Mouse (Mus musculus) liver, embryonic 14.5 days (tissue): ENCODE data around the gene Rybp. TPM values are rescaled to one million over a fixed set of nuclear protein-coding genes. Genes with fewer than 3 reads are reported as not detected.

Experiments used
- ATAC-seq: fragments of 200-750 bp; cut with Nextera tagmentation; 2 replicates; pipeline ENCODE4 v1.8.0; 2017; ENCODE audit warnings: moderate number of reproducible peaks, mild to moderate bottlenecking, moderate library complexity; ENCODE audit not compliant: insufficient read depth
- DNase-seq, 3 experiments: peaks; one replicate each; pipeline ENCODE4 v3.0.0-alpha.2; 2012 to 2013; ENCODE audit warnings: low read depth in 3 of 3, low spot score in 3 of 3
- H3K27ac ChIP-seq: fragments of 300-500 bp; sonication (generic); 2 replicates; pipeline ENCODE4 v1.5.1; 2014; ENCODE audit warnings: moderate library complexity, mild to moderate bottlenecking, control low read depth, inconsistent platforms
- H3K27me3 ChIP-seq: fragments of 300-500 bp; sonication (generic); 2 replicates; pipeline ENCODE4 v1.6.1; 2014; ENCODE audit warnings: mild to moderate bottlenecking, low read length, moderate library complexity; ENCODE audit not compliant: control insufficient read depth, insufficient read depth
- H3K36me3 ChIP-seq: fragments of 300-500 bp; sonication (generic); replicated peaks from 2 replicates; pipeline ENCODE4 v1.6.1; 2014; ENCODE audit warnings: low read depth; ENCODE audit not compliant: control insufficient read depth, insufficient read depth
- H3K4me1 ChIP-seq, 2 experiments: fragments of 200-500 bp in 1 of 2; fragments of 300-500 bp in 1 of 2; sonication (generic) in 1 of 2; replicated peaks; 2 replicates each; pipeline ENCODE4 v1.6.1; 2012 to 2014; ENCODE audit warnings: antibody characterized with exemption in 1 of 2, inconsistent platforms in 1 of 2, low read length in 1 of 2; ENCODE audit not compliant: control insufficient read depth in 2 of 2, insufficient read depth in 2 of 2
- H3K4me2 ChIP-seq: fragments of 300-500 bp; sonication (generic); 2 replicates; pipeline ENCODE4 v1.6.1; 2014; ENCODE audit warnings: low read depth, mild to moderate bottlenecking, control low read depth, moderate library complexity
- H3K4me3 ChIP-seq, 2 experiments: fragments of 200-500 bp in 1 of 2; fragments of 300-500 bp in 1 of 2; sonication (generic) in 1 of 2; 2 replicates each; pipeline ENCODE4 v1.5.1; 2012 to 2014; ENCODE audit warnings: low read depth in 2 of 2, low read length in 2 of 2, mild to moderate bottlenecking in 2 of 2, control low read depth in 1 of 2, inconsistent platforms in 1 of 2, moderate library complexity in 1 of 2; ENCODE audit not compliant: insufficient read depth in 1 of 2
- H3K9ac ChIP-seq: fragments of 300-500 bp; sonication (generic); replicated peaks from 2 replicates; pipeline ENCODE4 v1.6.1; 2014; ENCODE audit warnings: mild to moderate bottlenecking, control low read depth, moderate library complexity
- H3K9me3 ChIP-seq: fragments of 300-500 bp; sonication (generic); 2 replicates; pipeline ENCODE4 v1.6.1; 2016; ENCODE audit warnings: low read length, mixed read lengths; ENCODE audit not compliant: control insufficient read depth
- CTCF ChIP-seq: IDR thresholded peaks from 2 replicates; pipeline ENCODE4 v1.5.1; 2016; ENCODE audit warnings: antibody characterized with exemption, low read depth, control low read depth
- EP300 ChIP-seq: IDR thresholded peaks from 2 replicates; pipeline ENCODE4 v1.6.1; 2016; ENCODE audit warnings: antibody characterized with exemption, low read depth
- WGBS: fragments of 180-500 bp; shearing (Covaris S2); extraction: QIAGEN DNeasy Blood & Tissue Kit; methylation state at CpG from one replicate; pipeline ENCODE4 v1.1.7; 2014; ENCODE audit not compliant: insufficient replicate concordance; 5-methylcytosine and 5-hydroxymethylcytosine counted together
- polyA plus RNA-seq, 2 experiments: library from polyadenylated mRNA; depleted of rRNA in 1 of 2; stranded (reverse) in 1 of 2; unstranded in 1 of 2; fragments of >200 nt; fragmentation: Nextera tagmentation in 1 of 2; extraction: Ambion mirVana in 1 of 2; gene quantifications; 2 replicates each; pipeline versions ENCODE4 v1.2.1 to v1.2.3; 2012 to 2014

The Rybp gene
- polyA plus RNA-seq, 2 experiments, result 3.2 to 10.7 TPM

DNA sequence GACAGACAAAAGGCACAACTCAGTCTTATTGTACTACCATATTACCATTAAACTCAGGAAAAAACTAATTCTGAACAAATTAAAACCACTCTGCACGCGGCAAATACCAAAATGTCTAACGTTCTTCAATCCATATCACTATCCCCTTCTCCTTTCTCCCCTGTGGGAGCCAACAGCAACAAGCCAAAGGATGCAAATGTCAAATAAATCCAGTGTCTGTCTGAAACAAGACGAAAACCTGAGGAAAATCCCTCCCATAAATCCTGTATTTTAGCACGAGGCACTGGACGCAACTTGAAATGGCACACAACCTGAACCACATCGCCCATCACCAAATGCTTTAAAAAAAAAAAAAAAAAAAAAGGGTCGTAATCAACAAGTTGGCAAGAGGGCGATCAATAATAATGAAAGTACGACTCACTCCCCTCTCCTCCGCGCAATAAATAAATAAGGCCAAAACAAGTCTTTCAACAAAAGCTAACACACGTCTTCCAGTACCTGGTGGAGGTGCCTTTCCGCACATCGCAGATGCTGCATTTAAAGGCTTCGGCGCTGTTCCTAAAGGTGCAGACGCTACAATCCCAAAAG lies 1.2 kb downstream of the Rybp start:
- H3K4me2 ChIP-seq, result peak overlapping the region; percentile 90
- no peaks in the 10 kb centered on the region for H3K36me3 ChIP-seq
- WGBS, result 5% methylated on average over 18 of the region's 18 CpGs
- peak overlapping the region; percentile 24; the same call in 1 of the 2 replicates for H3K27ac ChIP-seq
- H3K4me3 ChIP-seq, result peak overlapping the region; percentile 76 to 79
- H3K9me3 ChIP-seq, result no peaks in the 10 kb centered on the region
- H3K27me3 ChIP-seq, result no peaks in the 10 kb centered on the region; the same call in 1 of the 2 replicates
- TF ChIP-seq EP300 (no peak), CTCF (no peak)
- H3K4me1 ChIP-seq, result peaks cover 9 to 22% of the 10 kb centered on the region in 2 experiments
- DNase-seq (no peak), ATAC-seq (no peak)
- peak overlapping the region; percentile 85 for H3K9ac ChIP-seq

DNA sequence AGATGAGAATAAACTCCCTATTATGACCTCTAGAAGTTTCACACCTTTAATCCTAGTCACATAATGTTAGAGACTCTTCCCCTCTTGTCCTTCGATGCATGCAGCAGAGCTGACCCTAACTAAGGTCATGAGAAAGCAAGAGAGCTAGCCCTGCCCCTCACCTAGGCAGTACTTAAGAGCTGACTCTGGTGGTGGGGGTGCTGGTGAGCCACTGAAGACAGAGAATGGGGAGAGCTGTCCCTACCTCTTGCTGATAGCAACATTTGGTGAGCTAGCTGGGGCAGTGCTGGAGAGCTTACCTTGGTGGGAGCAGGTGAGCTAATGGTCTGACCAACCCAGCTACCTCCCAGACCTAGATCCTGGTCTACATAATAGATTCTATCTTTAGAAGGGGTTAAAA lies 8.4 kb downstream of the Rybp start:
- Histone ChIP-seq H3K36me3 (no peaks in the 10 kb centered on the region), H3K4me3 (no peak overlapping the region), H3K4me2 (no peak overlapping the region), H3K27ac (no peak overlapping the region), H3K9ac (no peak overlapping the region), H3K9me3 (no peaks in the 10 kb centered on the region), H3K27me3 (no peaks in the 10 kb centered on the region), H3K4me1 (peaks cover 2 to 7% of the 10 kb centered on the region in 2 experiments; a peak in 3 of 4 replicates)
- no peak for ATAC-seq
- WGBS, result 79% methylated on average over 1 of the region's 1 CpGs
- TF ChIP-seq EP300 (no peak), CTCF (no peak)
- no peak for DNase-seq

DNA sequence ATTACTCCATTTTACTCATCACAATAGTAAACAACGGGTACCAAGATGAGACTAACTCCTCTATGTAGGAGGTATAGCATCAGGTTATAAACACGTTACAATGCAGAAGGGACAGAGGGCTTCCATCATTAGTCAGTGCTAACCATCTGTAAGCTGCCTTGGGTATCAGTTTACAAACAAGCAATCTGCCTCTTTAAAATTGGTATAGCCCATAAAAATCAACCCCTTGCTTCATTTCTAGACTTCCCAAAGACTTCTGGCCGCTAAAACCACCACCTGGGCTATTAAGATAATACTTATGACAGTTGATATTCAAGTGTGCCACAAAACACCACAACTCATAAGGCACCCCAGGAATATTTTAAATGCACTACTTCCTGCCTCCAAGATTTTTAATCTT lies 10.9 kb downstream of the Rybp start:
- DNase-seq (no peak), ATAC-seq (no peak; the same call in 1 of the 2 replicates)
- H3K27ac ChIP-seq, result no peak overlapping the region
- no peaks in the 10 kb centered on the region for H3K36me3 ChIP-seq
- no peaks in the 10 kb centered on the region for H3K27me3 ChIP-seq
- 38% methylated on average over 3 of the region's 3 CpGs for WGBS
- no peak overlapping the region for H3K4me2 ChIP-seq
- no peaks in the 10 kb centered on the region for H3K9me3 ChIP-seq
- TF ChIP-seq CTCF, result no peak
- peak; percentile 35 for TF ChIP-seq EP300
- no peak overlapping the region for H3K4me3 ChIP-seq
- H3K9ac ChIP-seq, result no peak overlapping the region
- peaks cover 2 to 11% of the 10 kb centered on the region in 2 experiments; a peak in 3 of 4 replicates for H3K4me1 ChIP-seq

GRCm38 (mm10) chr6:100275643-100276042 lies 11.6 kb downstream of the Rybp start:
- Histone ChIP-seq H3K9me3 (no peaks in the 10 kb centered on the region), H3K4me3 (no peak overlapping the region), H3K9ac (no peak overlapping the region), H3K4me2 (no peak overlapping the region), H3K27me3 (no peaks in the 10 kb centered on the region), H3K36me3 (no peaks in the 10 kb centered on the region), H3K27ac (no peak overlapping the region), H3K4me1 (peaks cover 2 to 11% of the 10 kb centered on the region in 2 experiments)
- no peak for TF ChIP-seq CTCF
- TF ChIP-seq EP300, result no peak
- ATAC-seq (no peak), DNase-seq (no peak)

DNA sequence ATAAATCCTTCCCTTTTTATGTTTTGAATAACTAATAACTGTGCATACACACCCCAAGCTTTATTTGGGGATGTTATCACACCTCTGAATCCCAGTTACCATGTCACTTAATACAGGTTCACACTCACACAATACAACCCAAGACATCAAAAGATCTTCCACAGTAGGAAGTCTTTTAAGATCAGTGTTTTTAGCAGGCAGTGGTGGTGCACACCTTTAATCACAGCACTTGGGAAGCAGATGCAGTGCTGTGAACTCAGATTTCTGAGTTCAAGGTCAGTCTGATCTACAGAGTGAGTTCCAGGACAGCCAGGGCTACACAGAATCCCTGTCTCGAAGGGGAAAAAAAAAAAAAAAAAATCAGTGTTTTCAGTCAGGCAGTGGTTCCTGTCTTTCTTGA lies 13.7 kb downstream of the Rybp start:
- no peaks in the 10 kb centered on the region for H3K9me3 ChIP-seq
- peaks cover 2 to 8% of the 10 kb centered on the region in 2 experiments for H3K4me1 ChIP-seq
- H3K4me3 ChIP-seq, result no peak overlapping the region
- no peak overlapping the region for H3K4me2 ChIP-seq
- TF ChIP-seq CTCF, result no peak
- TF ChIP-seq EP300, result no peak
- WGBS, result 32% methylated on average over 1 of the region's 1 CpGs
- DNase-seq (no peak), ATAC-seq (no peak)
- H3K27ac ChIP-seq, result no peak overlapping the region
- no peak overlapping the region for H3K9ac ChIP-seq
- H3K27me3 ChIP-seq, result no peaks in the 10 kb centered on the region
- H3K36me3 ChIP-seq, result no peaks in the 10 kb centered on the region
